Mouse (Mus musculus) MEL (cell line): Measurements from ENCODE around the gene Gm20388.

Experiments
- BHLHE40 ChIP-seq: IDR thresholded peaks from 2 replicates; pipeline ENCODE4 v1.6.1; 2012; ENCODE audit warnings: low read depth, mild to moderate bottlenecking, inconsistent platforms, low read length, improper control_type of control experiment, borderline replicate concordance
- CHD1 ChIP-seq: IDR thresholded peaks from 2 replicates; pipeline ENCODE4 v1.6.1; 2012; ENCODE audit warnings: low read depth, mild to moderate bottlenecking, inconsistent platforms, low read length, improper control_type of control experiment
- CTCF ChIP-seq, 3 experiments: IDR thresholded peaks in 2 of 3; conservative IDR thresholded peaks in 1 of 3; 2 replicates each; pipeline ENCODE4 v1.5.1; 2011 to 2012; ENCODE audit warnings: low read length in 3 of 3, low read depth in 2 of 3, mild to moderate bottlenecking in 2 of 3, improper control_type of control experiment in 1 of 3, inconsistent platforms in 1 of 3, mixed read lengths in 1 of 3, moderate library complexity in 1 of 3; ENCODE audit not compliant: control insufficient read depth in 1 of 3, insufficient read depth in 1 of 3, poor library complexity in 1 of 3, severe bottlenecking in 1 of 3
- GATA1 ChIP-seq: IDR thresholded peaks from 2 replicates; pipeline ENCODE4 v1.6.1; 2011; ENCODE audit warnings: low read depth, low read length, improper control_type of control experiment
- POLR2A ChIP-seq, 2 experiments: IDR thresholded peaks; 2 replicates each; pipeline ENCODE4 v1.6.1; 2011 to 2012; ENCODE audit warnings: low read length in 2 of 2, mild to moderate bottlenecking in 2 of 2, control low read depth in 1 of 2, improper control_type of control experiment in 1 of 2, low read depth in 1 of 2, moderate library complexity in 1 of 2; ENCODE audit not compliant: control insufficient read depth in 1 of 2, insufficient read depth in 1 of 2, poor library complexity in 1 of 2
- TCF12 ChIP-seq: IDR thresholded peaks from 2 replicates; pipeline ENCODE4 v1.6.1; 2014; ENCODE audit warnings: low read depth, mild to moderate bottlenecking, inconsistent platforms, low read length, improper control_type of control experiment, moderate library complexity
- ZC3H11A ChIP-seq: IDR thresholded peaks from 2 replicates; pipeline ENCODE4 v1.6.1; 2012; ENCODE audit warnings: low read depth, mild to moderate bottlenecking, inconsistent platforms, low read length, improper control_type of control experiment

DNA sequence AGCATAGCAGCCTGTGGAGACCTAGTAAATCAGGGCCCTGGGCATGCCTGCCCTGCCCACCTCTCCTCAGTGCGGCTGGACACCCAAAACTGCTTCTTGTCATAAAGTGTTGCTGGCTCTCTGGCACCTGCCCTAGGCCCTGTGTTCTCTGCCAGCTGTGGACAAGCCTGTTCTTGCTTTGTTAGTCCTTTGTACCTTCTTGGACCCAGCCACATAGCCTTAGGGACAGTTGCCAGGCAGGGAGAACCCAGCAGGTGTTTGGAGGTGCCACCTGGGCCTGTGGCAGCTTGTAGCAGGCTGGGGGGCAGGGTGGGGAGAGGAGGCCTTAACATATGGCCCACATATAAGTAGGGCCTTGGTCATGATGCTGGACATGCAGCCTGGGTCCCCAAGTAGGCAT is 463.4 kb downstream of the Gm20388 start:
- TF ChIP-seq POLR2A (IDR thresholded peaks at IDR 0.05; ENCODE audit: control insufficient read depth in 1 of 2, insufficient read depth in 1 of 2, low read depth in 1 of 2, low read length in 2 of 2, poor library complexity in 1 of 2): no peak
- TF ChIP-seq BHLHE40: no peak
- TF ChIP-seq CTCF (IDR thresholded peaks at IDR 0.05 in 2 of 3, conservative IDR thresholded peaks at IDR 0.05 in 1 of 3; ENCODE audit: control insufficient read depth in 1 of 3, insufficient read depth in 1 of 3, low read depth in 2 of 3, low read length in 3 of 3, poor library complexity in 1 of 3, severe bottlenecking in 1 of 3): no peak
- no peak for TF ChIP-seq CHD1
- no peak for TF ChIP-seq TCF12
- TF ChIP-seq GATA1: no peak
- no peak for TF ChIP-seq ZC3H11A
